Mouse (Mus musculus): Measurements from ENCODE around the gene Susd1.

GRCm38 (mm10) chr4:59334236-59334635 is 104.2 kb downstream of the Susd1 start:
- TF ChIP-seq CTCF (IDR thresholded peaks at IDR 0.05; ENCODE audit: low read depth, low read length) (no peak), POLR2AphosphoS5 (IDR thresholded peaks at IDR 0.05; ENCODE audit: insufficient replicate concordance, low read depth, low read length) (no peak), GATA2 (IDR thresholded peaks at IDR 0.05; ENCODE audit: borderline replicate concordance, low read depth, low read length) (no peak), GATA1 (IDR thresholded peaks at IDR 0.05; ENCODE audit: borderline replicate concordance, low read length) (no peak), TAL1 (conservative IDR thresholded peaks at IDR 0.05; ENCODE audit: low read depth, low read length) (no peak)

Measured in G1E (cell line).